Mouse (Mus musculus) liver, embryonic 11.5 days (tissue): ENCODE results near the gene Milr1. TPM values are rescaled to one million over a fixed set of nuclear protein-coding genes. Genes with fewer than 3 reads are reported as not detected.
"Not testable (repeated sequence)": the region's sequence is repeated elsewhere in the genome, so short reads cannot be mapped to it uniquely, and the experiment has no call there.

Experiments
- ATAC-seq: fragments of 200-750 bp; cut with Nextera tagmentation; replicated peaks from 2 replicates; pipeline ENCODE4 v1.8.0; 2017; ENCODE audit warnings: moderate number of reproducible peaks, mild to moderate bottlenecking, moderate TSS enrichment, moderate library complexity; ENCODE audit not compliant: low FRiP score
- DNase-seq: peaks from one replicate; pipeline ENCODE4 v3.0.0-alpha.2; 2017; ENCODE audit warnings: low spot score
- H3K27ac ChIP-seq: fragments of 300-500 bp; sonication (generic); 2 replicates; pipeline ENCODE4 v1.5.1; 2014; ENCODE audit warnings: mild to moderate bottlenecking, low read depth, low read length, control low read depth
- H3K27me3 ChIP-seq: fragments of 300-500 bp; sonication (generic); replicated peaks from 2 replicates; pipeline ENCODE4 v1.6.1; 2014; ENCODE audit warnings: low read length, mixed read lengths; ENCODE audit not compliant: control insufficient read depth, insufficient read depth
- H3K36me3 ChIP-seq: fragments of 300-500 bp; sonication (generic); 2 replicates; pipeline ENCODE4 v1.6.1; 2014; ENCODE audit warnings: mild to moderate bottlenecking, low read length, moderate library complexity, mixed read lengths; ENCODE audit not compliant: control insufficient read depth, insufficient read depth
- H3K4me1 ChIP-seq: fragments of 300-500 bp; sonication (generic); replicated peaks from 2 replicates; pipeline ENCODE4 v1.6.1; 2014; ENCODE audit warnings: low read length, mixed read lengths; ENCODE audit not compliant: control insufficient read depth, insufficient read depth
- H3K4me2 ChIP-seq: fragments of 300-500 bp; sonication (generic); 2 replicates; pipeline ENCODE4 v1.6.1; 2014; ENCODE audit warnings: mild to moderate bottlenecking, control low read depth, moderate library complexity
- H3K4me3 ChIP-seq: fragments of 300-500 bp; sonication (generic); 2 replicates; pipeline ENCODE4 v1.5.1; 2014; ENCODE audit warnings: low read depth, low read length, control low read depth
- H3K9ac ChIP-seq: fragments of 300-500 bp; sonication (generic); 2 replicates; pipeline ENCODE4 v1.6.1; 2014; ENCODE audit warnings: low read depth, low read length, control low read depth
- H3K9me3 ChIP-seq: fragments of 300-500 bp; sonication (generic); 2 replicates; pipeline ENCODE4 v1.6.1; 2016; ENCODE audit warnings: low read length, inconsistent platforms, mixed read lengths; ENCODE audit not compliant: control insufficient read depth
- WGBS: fragments of 180-500 bp; shearing (Covaris S2); extraction: QIAGEN DNeasy Blood & Tissue Kit; methylation state at CpG from one replicate; pipeline ENCODE4 v1.1.7; 2014; 5-methylcytosine and 5-hydroxymethylcytosine counted together
- polyA plus RNA-seq: library from polyadenylated mRNA; unstranded; fragments of >200 nt; fragmentation: Nextera tagmentation; extraction: Ambion mirVana; gene quantifications from 2 replicates; pipeline ENCODE4 v1.2.1, GENCODE M21; 2014

Gene Milr1
- polyA plus RNA-seq, 1 experiment from 2014 or later, result 2.4 TPM

DNA sequence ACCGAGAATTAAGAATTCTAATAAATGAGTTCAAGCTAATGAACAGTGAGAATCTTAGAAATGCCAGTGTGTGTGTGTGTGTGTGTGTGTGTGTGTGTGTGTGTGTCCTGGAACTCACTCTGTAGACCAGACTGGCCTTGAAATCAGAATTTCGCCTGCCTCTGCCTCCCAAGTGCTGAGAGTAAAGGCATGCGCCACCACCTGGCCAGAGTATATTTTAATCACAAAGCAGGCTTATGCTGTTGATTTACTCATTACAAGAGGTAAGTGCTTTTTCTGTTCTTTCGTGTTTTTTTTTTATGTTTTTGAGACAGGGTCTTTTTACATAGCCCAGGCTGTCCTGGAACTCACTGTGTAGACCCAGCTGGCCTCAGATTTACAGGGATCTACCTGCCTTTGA lies 42.8 kb downstream of the Milr1 start:
- Histone ChIP-seq H3K4me3 (no peak overlapping the region), H3K4me2 (no peak overlapping the region), H3K27me3 (no peaks in the 10 kb centered on the region), H3K27ac (no peak overlapping the region), H3K9ac (no peak overlapping the region), H3K9me3 (no peaks in the 10 kb centered on the region), H3K36me3 (peaks cover 31% of the 10 kb centered on the region), H3K4me1 (peaks cover 11% of the 10 kb centered on the region)
- WGBS, result 78% methylated on average over 4 of the region's 4 CpGs
- ATAC-seq (no peak), DNase-seq (no peak)

- 44% methylated on average over 9 of the region's 9 CpGs for WGBS
- H3K27ac ChIP-seq, result peak overlapping the region; percentile 43; the same call in 1 of the 2 replicates
These were observed 44.7 kb downstream of the Milr1 start for GRCm38 (mm10) chr11:106795679-106796078.

DNA sequence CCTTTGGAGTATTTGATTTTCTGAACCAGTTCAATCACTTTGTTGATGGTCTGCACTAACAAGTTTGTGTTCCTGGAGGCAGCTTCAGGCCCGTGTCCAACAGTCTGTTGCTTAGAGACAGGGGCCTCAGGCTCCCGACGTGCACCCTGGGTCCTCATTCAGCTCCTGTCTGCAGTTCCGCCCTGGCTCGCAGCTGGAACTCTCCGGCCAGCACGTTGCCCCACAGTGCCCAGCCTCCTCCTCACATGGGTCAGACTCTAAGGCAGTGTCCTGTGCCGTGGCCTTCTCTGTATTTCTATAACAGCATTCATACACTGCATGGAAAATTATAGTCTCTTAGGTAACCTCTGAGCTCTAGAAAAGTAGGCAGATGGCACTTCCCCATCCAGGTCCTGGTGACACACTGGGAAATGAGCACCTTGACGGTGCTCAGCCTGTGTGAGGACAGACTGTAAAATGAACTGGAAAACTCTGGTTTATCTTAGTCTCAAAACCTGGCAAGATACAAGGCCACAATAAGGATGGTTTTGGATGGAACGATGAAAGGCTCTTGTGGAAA lies 51.1 kb downstream of the Milr1 start:
- DNase-seq (no peak), ATAC-seq (no peak)
- H3K27me3 ChIP-seq, result no peaks in the 10 kb centered on the region
- H3K4me2 ChIP-seq, result no peak overlapping the region
- H3K4me3 ChIP-seq, result no peak overlapping the region
- no peak overlapping the region for H3K9ac ChIP-seq
- H3K9me3 ChIP-seq, result no peaks in the 10 kb centered on the region
- no peaks in the 10 kb centered on the region for H3K4me1 ChIP-seq
- H3K27ac ChIP-seq, result no peak overlapping the region
- 91% methylated on average over 10 of the region's 10 CpGs for WGBS
- H3K36me3 ChIP-seq, result peaks cover 42% of the 10 kb centered on the region

More at GRCm38 (mm10) chr11:106795679-106796078, 44.7 kb downstream of the Milr1 start:
- H3K9ac ChIP-seq, result no peak overlapping the region
- H3K27me3 ChIP-seq, result no peaks in the 10 kb centered on the region
- no peak overlapping the region for H3K4me3 ChIP-seq
- H3K36me3 ChIP-seq, result peaks cover 42% of the 10 kb centered on the region
- no peaks in the 10 kb centered on the region for H3K9me3 ChIP-seq
- no peak overlapping the region; the same call in 1 of the 2 replicates for H3K4me2 ChIP-seq
- no peak for ATAC-seq
- peaks cover 7% of the 10 kb centered on the region; the same call in 1 of the 2 replicates for H3K4me1 ChIP-seq
- DNase-seq, result no peak

- ATAC-seq, H3K4me3 ChIP-seq, H3K27me3 ChIP-seq, H3K27ac ChIP-seq, DNase-seq, H3K4me2 ChIP-seq, H3K4me1 ChIP-seq, H3K9me3 ChIP-seq, H3K9ac ChIP-seq: not testable (repeated sequence)
- WGBS, result 90% methylated on average over 1 of the region's 1 CpGs
- H3K36me3 ChIP-seq, result peaks cover 32% of the 10 kb centered on the region
These were observed 56.4 kb downstream of the Milr1 start for GRCm38 (mm10) chr11:106807442-106807841.

- no peak overlapping the region for H3K4me3 ChIP-seq
- H3K4me1 ChIP-seq, result 0 out of 2 replicates have a peak, but pooled peaks cover 2% of the 10 kb centered on the region
- no peaks in the 10 kb centered on the region for H3K9me3 ChIP-seq
- no peaks in the 10 kb centered on the region for H3K27me3 ChIP-seq
- H3K27ac ChIP-seq, result no peak overlapping the region; the same call in 1 of the 2 replicates
- H3K4me2 ChIP-seq, result no peak overlapping the region
- ATAC-seq (no peak), DNase-seq (no peak)
- H3K36me3 ChIP-seq, result peaks cover 59% of the 10 kb centered on the region
- no peak overlapping the region for H3K9ac ChIP-seq
- WGBS, result 81% methylated on average over 7 of the region's 7 CpGs
These were observed 61.5 kb downstream of the Milr1 start for GRCm38 (mm10) chr11:106812410-106813136.

GRCm38 (mm10) chr11:106814601-106815320 lies 63.7 kb downstream of the Milr1 start:
- peaks cover 65% of the 10 kb centered on the region for H3K36me3 ChIP-seq
- ATAC-seq (no peak), DNase-seq (no peak)
- H3K4me2 ChIP-seq, result no peak overlapping the region
- H3K9ac ChIP-seq, result no peak overlapping the region
- 0 out of 2 replicates have a peak, but pooled peaks cover 2% of the 10 kb centered on the region for H3K4me1 ChIP-seq
- no peak overlapping the region for H3K4me3 ChIP-seq
- WGBS, result 82% methylated on average over 14 of the region's 14 CpGs
- H3K27ac ChIP-seq, result no peak overlapping the region
- no peaks in the 10 kb centered on the region for H3K9me3 ChIP-seq
- H3K27me3 ChIP-seq, result no peaks in the 10 kb centered on the region

GRCm38 (mm10) chr11:106815331-106815730 lies 64.3 kb downstream of the Milr1 start:
- 94% methylated on average over 2 of the region's 2 CpGs for WGBS
- H3K9ac ChIP-seq, result no peak overlapping the region
- H3K27ac ChIP-seq, result no peak overlapping the region
- 0 out of 2 replicates have a peak, but pooled peaks cover 2% of the 10 kb centered on the region for H3K4me1 ChIP-seq
- H3K36me3 ChIP-seq, result peaks cover 62% of the 10 kb centered on the region
- H3K9me3 ChIP-seq, result no peaks in the 10 kb centered on the region
- H3K4me2 ChIP-seq, result no peak overlapping the region
- no peak overlapping the region for H3K4me3 ChIP-seq
- ATAC-seq, result no peak
- no peaks in the 10 kb centered on the region for H3K27me3 ChIP-seq
- no peak for DNase-seq

GRCm38 (mm10) chr11:106815761-106816160 lies 64.7 kb downstream of the Milr1 start:
- Histone ChIP-seq H3K9me3 (no peaks in the 10 kb centered on the region), H3K4me2 (no peak overlapping the region), H3K4me3 (no peak overlapping the region), H3K27ac (no peak overlapping the region), H3K4me1 (0 out of 2 replicates have a peak, but pooled peaks cover 2% of the 10 kb centered on the region), H3K27me3 (no peaks in the 10 kb centered on the region), H3K9ac (no peak overlapping the region), H3K36me3 (peaks cover 61% of the 10 kb centered on the region)
- no peak for DNase-seq
- WGBS, result 85% methylated on average over 2 of the region's 2 CpGs
- no peak for ATAC-seq
